Mouse (Mus musculus) mouse trophoblast stem cell (cell line): ENCODE measurements at regions not wholly inside any gene's neighbourhood (a gene's known extent, or its start where the extent isn't known, plus 50 kb on each side); places are given as distances from the start of the nearest gene placed in this dataset.

Experiments used
- in situ Hi-C, 2 experiments: fragments of 300-500 bp; cut with MseI, MboI; formaldehyde crosslinking; loops; 2 replicates in 1 of 2; 3 replicates in 1 of 2; pipeline ENCODE4 v1.15.1; 2025

GRCm38 (mm10) chr2:106455039-106455438 is 238.0 kb upstream of the Mpped2 start:
- in situ Hi-C loops: no loop called here

GRCm38 (mm10) chr2:106455972-106456371 is 237.1 kb upstream of the Mpped2 start:
- in situ Hi-C loops: no loop called here

DNA sequence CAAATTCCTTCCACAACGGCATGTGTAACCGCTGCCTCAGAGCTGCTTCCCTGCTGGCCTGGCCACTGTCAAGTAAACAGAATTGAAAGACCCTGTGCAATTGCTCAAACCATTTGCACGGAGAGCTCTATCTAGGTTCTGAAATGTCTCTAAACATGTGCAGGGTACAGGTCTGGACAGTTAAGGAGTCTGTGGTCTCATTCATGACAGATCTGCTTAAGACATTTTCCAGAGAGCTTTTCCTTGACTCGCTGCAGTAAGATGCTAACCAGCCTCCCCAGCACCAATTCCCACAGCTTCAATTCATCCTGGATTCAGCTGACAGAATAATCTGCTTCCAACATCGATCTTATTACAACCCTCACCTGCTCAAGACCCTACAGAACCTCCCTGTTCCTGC is 235.1 kb upstream of the Mpped2 start:
- in situ Hi-C loops: no loop called here

GRCm38 (mm10) chr2:106461021-106461420 is 232.0 kb upstream of the Mpped2 start:
- in situ Hi-C loops: no loop called here

- in situ Hi-C loops: no loop called here
Measured at GRCm38 (mm10) chr2:106461490-106461889, 231.6 kb upstream of the Mpped2 start.

DNA sequence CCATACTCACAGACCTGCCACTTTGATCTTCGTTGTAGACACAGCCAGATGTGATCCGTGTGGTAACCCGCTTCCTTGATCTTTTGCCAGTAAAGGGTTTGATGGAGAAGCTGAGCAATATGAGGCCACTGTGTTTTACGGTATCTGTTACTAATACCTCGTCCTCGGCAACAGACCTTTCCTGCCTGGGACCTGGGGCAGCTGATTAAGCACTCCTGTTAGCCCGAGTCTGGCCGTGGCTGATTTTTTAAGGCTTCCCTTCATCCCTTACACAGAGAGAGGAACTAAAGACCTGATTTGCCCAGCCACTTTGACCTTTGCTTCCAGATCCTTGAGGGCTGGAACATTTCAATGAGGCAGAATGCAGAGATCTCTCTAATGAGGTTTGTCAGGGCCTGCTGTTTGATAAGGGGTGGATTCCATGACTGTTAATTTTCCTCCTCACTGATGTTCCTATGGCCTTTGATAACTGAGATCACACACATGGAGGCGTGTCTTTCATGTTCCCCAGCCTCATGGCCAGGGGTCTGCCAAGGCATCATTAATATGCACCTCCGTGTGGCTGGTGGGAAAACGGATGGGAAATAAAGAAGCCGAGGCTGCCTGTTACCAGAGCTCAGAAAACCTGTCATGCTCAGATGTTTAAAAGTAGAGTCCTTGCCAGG is 231.0 kb upstream of the Mpped2 start:
- in situ Hi-C loops: no loop called here

GRCm38 (mm10) chr2:106465055-106465454 is 228.0 kb upstream of the Mpped2 start:
- in situ Hi-C loops: no loop called here

DNA sequence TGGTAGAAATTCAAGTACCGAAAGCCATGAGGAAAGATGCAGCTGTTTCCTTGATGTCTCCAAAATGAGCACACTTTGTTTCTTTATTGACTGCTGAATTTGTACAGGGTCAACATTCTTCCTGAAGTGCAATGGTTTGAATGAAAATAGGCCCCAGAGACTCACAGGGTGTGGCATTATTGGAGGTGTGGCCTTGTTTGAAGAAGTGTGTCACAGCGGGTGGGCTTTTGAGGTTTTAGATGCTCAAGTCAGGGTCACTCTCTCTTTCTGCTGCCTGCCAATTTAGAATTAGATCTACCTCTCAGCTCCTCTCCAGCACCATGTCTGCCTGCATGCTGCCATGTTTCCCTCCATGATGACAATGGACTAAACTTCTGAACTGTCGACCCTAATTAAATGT is 227.2 kb upstream of the Mpped2 start:
- in situ Hi-C loops: no loop called here

DNA sequence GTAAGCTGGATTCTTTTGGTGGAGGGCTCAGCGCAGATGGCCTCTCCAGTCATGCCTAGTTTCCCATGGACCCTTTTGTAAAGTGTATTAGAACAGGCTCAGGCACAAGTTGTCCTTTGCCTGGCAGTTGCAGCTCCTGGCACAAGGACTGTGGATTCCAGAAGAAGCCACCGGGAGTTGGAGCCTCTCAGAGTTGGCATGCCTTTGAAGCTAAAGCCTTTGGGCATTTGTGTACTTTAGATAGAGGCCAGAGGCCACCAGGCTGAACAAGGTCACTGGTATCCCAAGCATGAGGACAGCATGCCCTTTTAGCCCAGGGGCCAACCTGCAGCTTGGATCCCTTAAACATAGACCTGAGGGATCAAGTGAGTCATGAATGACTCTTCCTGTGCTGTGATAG is 223.9 kb upstream of the Mpped2 start:
- in situ Hi-C loops: no loop called here

DNA sequence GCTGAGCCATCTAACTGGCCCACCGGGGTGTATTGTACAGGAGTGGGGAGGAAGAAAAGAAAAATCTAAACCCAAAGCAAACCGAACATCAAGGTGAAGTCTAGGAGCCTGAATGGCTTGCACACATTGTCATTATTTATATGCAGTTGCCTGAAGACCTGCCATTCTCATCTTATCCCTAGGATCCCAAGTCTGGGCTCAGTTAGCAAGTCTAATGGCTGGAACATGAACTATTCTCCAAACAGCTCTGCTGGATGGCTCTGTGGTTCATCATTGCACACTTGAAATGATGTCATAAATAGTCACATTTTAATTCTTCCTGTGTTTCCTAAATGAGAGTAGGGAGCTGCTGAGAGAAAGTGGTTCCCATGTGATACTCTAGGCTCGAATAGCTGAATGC is 219.6 kb upstream of the Mpped2 start:
- in situ Hi-C loops: no loop called here

DNA sequence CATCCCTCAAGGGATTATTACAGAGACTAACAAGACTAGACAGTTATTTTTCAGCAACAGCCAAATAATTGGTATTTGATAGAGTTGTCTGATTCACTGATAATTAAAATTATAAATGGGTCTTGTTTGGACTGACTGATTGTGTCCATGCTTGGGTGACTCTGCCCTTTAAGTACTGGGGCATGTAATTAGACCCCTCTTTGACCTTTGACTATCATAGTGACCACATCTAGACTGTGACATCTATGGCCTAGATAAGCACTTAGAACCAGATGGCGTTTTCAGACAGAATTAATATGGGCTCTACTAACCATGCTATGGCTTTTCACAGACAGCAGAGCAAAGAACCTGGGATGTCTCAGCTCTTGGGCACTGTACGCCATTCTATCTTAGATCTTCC is 215.1 kb upstream of the Mpped2 start:
- in situ Hi-C loops: no loop called here

- in situ Hi-C loops: no loop called here
Measured at GRCm38 (mm10) chr2:106487335-106488082, 205.6 kb upstream of the Mpped2 start.

GRCm38 (mm10) chr2:106498735-106499134 is 194.3 kb upstream of the Mpped2 start:
- in situ Hi-C loops: no loop called here

DNA sequence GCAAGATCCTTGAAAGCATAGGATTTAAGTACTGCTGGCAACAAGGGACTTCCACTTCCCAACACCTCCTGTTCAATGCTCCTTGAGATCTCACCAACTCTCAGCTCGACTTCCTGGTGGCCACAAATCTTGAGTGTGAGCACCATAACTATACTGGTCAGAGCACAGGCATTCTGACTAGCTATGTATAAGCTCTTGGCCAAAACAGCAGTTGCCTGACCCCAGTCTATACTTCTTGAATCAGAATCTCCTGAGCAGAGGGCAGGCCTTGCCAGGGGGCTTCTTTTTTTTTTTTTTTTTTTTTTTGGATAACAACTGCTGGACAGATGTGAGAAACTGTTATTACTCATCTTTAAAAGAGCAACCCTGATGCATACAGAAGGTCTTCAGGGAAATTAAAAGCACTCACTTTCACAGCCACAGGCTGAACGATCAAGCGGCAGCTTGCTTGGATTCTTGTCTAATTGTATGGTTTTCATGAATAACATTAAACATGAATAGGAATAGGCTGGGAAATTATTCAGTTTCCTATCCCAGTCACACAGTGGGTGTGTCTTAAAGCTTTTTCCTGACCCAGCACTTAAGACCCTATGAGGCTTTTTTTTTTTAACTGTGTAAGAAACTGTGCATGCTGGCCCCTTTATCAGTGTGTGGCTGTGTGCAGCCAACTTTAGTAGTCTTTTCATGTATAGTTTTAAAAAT is 193.7 kb upstream of the Mpped2 start:
- in situ Hi-C loops: no loop called here

DNA sequence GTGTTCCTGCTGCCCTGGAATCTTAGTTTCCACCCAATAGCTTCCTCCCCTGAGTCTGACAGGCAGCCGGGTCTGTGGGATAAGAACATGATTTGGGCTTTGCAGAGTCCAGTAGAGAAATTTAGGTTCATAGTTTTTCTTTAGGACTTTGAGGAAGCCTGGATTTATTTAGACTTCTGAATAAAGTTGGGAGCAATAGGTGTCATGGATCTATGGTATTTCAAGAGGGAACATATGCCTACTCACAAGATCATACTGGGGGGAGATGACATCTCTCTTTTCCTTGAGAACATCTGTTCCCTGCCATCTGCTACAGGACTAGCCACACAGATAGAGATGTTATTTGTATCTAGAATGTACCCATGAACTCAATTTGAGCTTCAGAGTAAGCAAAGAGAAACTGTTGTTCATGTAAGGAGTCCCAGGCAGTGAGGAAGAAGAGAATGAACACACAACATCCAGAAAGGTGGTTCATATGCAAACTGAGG is 188.1 kb upstream of the Mpped2 start:
- in situ Hi-C loops: no loop called here

- in situ Hi-C loops: no loop called here
Measured at GRCm38 (mm10) chr2:106511889-106512288, 181.2 kb upstream of the Mpped2 start.

- in situ Hi-C loops: no loop called here
Measured at GRCm38 (mm10) chr2:106512338-106513024, 180.6 kb upstream of the Mpped2 start.

DNA sequence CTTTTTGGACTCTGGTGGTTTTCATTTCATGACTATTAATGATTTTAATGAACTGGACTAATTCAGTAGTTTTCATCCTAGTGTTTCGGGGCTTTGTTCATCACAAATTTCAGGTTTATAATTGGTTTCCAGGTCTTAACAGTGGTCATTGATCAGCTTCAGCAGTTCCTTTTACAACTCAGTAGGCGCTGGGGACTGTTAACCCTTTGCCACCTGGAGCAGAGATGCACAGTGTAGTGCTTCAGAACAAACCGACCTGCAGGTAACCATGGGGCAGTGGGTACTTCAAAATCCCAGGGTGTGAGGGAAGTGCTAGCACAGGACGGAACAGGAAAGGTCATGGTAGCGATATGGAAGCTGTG is 180.1 kb upstream of the Mpped2 start:
- in situ Hi-C loops: no loop called here

DNA sequence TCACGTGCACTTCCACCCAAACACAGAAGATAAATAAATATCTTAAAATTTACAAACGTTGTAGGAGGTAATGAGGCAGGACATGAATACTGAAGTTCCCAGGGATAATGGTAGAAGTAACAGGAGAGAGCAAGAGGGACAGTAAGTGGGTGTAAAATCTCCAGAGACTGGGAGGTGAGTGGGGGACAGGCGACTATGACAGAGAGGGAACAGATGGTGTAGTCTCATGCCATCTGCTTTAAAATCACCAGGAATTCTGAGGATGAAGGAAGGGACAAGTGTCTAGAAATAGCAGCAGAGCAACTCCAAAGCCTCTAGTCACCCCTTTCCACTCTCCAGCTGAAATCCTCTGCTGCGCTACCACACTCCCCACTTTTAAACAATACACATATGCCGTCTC is 175.8 kb upstream of the Mpped2 start:
- in situ Hi-C loops: no loop called here

- in situ Hi-C loops: no loop called here
Measured at GRCm38 (mm10) chr2:106522961-106523360, 170.1 kb upstream of the Mpped2 start.

DNA sequence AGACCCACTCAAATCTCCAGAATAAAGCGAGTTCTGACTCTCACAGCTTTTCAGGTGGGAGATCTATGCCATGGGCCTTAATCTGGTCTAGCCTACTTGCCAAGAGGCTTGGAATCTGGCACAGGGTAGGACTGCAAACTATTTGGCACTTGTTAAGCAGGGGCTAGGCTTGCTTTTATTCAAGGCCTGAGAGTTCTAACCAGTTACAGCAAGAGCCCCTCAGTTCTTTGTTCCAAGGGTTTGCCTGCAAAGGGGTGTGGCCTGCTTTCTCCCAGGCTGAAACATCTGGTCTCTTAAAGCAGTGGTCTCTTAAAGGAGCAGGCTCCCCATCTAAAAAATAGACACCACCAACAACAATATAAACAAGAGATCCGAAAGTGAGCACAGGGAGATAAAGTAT is 166.1 kb upstream of the Mpped2 start:
- in situ Hi-C loops: no loop called here

DNA sequence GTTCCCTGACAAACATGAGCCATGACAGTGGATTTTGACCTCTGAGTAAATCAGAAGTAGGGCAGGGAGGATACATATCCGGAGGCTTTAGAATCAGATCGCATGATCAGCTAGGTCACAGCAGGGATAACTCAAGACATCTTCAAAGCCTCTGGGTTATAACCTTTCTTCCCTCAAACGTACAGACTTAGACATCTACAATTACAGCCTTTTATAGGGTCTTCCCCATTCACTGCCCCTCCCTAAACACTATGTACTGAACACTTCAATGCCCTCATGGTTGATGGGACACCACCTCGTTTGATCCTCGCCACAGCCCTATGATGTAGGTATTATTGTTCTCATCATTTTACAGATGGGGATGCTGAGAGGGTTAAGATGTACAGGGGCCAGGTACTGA is 163.8 kb upstream of the Mpped2 start:
- in situ Hi-C loops: no loop called here
